Mouse (Mus musculus) embryo, embryonic 10.5 days (tissue): Measurements from ENCODE around the gene Fnbp1.

ENCODE experiments used
- DNase-seq: peaks from one replicate; pipeline ENCODE4 v3.0.0-alpha.2; 2015; ENCODE audit warnings: low spot score

Fnbp1 gene

GRCm38 (mm10) chr2:31124694-31125093 is 17.1 kb downstream of the Fnbp1 start:
- no peak for DNase-seq

GRCm38 (mm10) chr2:31123493-31123892 is 18.3 kb downstream of the Fnbp1 start:
- DNase-seq = no peak

- DNase-seq = no peak
Observed at GRCm38 (mm10) chr2:31122806-31123205, 19.0 kb downstream of the Fnbp1 start.

DNA sequence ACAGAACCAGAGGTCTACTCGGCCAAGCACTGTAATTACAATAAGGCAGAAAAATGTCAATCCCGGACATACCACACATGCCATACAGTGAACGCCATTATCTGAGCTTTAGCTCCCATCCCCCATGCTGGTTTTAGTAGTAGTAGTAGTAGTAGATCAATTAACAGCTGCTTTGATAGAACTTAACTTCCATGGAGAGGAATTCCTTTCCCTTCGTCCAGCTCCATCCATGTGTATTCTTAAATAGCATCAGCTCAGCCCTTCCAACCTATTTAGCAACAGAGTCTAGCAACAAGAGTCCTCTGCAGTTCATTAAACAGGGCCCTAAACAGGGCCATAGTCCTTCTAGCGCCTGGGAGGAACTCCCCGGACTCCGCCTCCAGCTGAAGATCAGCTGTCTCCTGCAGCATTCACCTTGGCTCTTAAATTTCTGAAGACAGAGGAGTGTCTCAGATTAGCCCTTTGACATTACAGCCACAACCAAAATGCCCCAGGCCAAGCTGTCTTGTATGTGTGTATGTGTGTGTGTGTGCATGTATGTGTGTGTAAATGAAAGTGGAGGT is 20.6 kb downstream of the Fnbp1 start:
- no peak for DNase-seq

DNA sequence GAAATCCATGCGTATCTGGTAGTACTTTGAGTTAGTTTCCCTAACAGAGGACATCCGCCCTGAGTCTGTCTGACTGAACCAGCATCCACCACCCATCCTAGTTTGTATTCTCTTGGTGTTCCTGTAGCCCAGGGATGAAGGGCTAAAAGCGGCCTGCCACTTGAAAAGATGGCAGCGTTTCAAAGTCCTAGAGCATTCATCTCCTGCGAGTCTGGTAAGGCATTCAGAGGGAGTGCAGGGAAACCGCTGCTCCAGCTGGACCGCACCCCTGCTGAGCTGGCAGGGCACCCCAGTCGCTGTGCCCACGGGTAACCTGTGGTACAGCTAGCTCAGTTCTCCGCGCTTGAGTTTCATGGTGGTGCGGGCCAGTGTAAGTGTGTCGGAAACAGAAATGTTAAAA is 22.0 kb downstream of the Fnbp1 start:
- no peak for DNase-seq

- no peak for DNase-seq
Observed at GRCm38 (mm10) chr2:31118639-31119380, 23.0 kb downstream of the Fnbp1 start.

- no peak for DNase-seq
Observed at GRCm38 (mm10) chr2:31118211-31118610, 23.6 kb downstream of the Fnbp1 start.

- DNase-seq = peak; percentile 41
Observed at GRCm38 (mm10) chr2:31115943-31116731, 25.7 kb downstream of the Fnbp1 start.

DNA sequence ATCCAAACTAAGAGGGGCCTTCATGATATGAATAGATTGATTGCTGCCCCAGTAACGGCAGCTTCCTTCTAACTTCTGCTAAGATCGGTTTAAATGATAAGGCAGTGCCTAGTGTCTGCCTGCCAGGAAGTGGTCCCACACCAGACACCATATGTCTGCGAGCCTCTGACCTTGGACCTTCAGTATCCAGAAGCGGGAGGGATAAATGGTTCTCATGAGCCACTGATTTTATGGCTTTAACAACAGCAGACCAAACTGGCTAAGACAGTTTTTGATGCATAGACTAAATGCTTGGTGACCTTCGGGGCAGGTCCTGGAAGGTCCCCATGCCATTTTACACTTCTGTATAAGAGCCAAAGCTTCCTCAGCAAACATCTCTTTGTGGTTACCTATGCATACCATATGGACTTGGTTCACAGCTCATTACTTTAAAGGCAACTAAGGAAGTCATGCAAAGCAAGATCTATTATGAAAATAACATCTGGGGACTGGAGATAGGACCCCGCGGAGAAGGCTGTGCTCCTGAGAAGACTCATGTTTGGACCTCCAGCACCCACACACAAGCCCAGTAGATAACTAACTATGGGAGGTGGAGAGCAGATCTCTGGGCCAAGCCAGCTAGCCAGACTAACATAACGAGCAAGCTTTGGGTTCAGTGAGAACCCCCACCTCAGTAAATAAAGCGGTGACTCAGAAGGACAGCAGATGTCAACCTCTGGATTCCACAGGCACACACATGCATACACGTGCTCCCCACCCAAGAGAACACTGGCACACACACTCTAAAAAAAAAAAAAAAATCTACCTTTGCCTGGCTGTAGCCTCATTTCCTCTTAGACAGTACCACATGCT is 26.5 kb downstream of the Fnbp1 start:
- DNase-seq = peak; percentile 59

DNA sequence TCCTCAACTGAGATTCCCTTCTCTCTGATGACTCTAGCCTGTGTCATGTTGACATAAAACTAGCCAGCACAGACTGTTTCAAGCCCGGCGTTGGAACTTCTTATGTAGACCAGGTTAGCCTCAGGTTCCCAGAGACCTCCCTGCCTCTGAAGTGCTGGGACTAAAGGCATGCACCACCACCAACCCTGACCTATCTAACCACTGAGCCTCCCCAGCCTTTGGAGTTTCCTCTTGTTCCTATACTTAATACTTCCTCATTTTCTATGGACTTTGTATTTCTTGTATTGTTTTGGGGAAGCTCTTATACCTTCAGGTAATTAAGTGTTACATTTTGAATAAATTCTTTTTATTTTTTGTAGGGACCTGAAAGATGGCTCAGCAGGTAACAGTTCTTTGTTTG is 27.6 kb downstream of the Fnbp1 start:
- no peak for DNase-seq

DNA sequence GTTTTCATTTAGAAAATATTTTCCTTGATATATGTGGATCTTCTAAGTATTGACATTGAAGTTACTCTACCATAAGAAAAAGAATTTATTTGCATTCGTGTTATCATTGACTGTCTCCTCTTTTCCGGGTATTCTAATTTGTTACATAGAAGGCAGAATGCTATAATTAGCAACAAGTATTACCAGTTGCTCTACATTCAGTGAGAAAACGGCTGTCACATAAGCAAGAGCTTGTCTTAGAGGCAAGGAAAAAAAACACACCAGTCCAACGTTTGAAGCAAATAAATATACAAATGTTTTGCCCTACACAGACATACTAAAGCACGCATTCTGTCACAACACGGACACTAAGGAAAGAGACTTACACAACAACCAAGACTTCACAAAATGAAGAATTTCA is 30.1 kb downstream of the Fnbp1 start:
- no peak for DNase-seq

- DNase-seq = no peak
Observed at GRCm38 (mm10) chr2:31109960-31110548, 31.8 kb downstream of the Fnbp1 start.

- DNase-seq = no peak
Observed at GRCm38 (mm10) chr2:31108186-31108585, 33.6 kb downstream of the Fnbp1 start.

DNA sequence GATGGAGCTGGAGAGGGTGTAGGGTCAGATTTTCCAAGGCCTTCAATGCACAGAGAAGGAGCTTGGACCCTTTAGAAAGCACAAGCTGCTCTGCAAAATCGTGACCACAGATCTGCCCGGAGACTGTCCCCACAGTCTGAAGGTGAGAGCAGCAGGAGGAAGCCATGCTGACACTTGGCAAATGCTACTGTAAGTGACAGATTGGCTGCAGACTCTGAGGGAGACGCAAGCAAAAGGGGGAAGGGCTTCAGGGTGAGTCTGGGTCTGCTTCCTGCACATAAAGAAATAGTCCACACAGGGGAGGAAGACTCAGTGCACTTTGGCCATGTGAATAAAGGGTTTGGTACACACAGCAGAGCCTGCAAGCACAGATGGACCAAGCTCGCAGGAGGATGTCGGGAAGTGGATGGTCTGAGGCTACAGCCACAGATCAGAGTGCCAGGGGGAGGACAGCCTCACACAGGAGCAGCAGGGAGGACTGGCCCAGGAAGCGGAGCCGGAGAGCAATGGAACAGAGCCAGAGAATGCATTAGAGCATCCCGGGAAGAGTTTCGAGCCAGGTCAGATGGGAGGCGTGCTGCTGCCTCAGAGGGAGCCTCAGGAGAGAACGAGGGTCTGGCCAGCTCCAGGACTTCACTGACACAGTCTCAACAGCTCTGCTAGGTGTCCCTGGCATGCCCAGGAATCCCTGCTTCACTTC is 35.0 kb downstream of the Fnbp1 start:
- no peak for DNase-seq

- DNase-seq = no peak
Observed at GRCm38 (mm10) chr2:31106004-31106403, 35.8 kb downstream of the Fnbp1 start.

DNA sequence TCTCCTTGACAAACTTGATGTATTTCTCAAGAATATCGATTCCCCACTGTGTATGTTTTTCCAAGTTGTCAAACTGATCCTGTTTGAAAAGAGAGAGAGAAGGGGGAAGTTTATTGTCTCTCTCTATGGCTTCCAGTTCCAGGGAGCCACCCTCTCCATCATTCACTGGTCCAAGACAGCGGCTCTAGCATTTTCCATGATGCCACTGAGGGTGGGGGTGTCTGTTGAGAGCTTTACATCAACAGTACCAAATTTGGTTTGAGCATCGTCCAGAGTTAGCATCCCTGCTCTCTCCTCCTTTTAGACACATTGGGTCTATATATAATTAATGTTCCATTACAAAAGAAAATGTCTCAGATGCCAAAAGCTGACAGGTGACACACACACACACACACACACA is 36.5 kb downstream of the Fnbp1 start:
- DNase-seq = no peak

GRCm38 (mm10) chr2:31103321-31103720 is 38.5 kb downstream of the Fnbp1 start:
- no peak for DNase-seq

GRCm38 (mm10) chr2:31101285-31101684 is 40.5 kb downstream of the Fnbp1 start:
- no peak for DNase-seq

GRCm38 (mm10) chr2:31099079-31099478 is 42.7 kb downstream of the Fnbp1 start:
- no peak for DNase-seq

GRCm38 (mm10) chr2:31098616-31099015 is 43.2 kb downstream of the Fnbp1 start:
- DNase-seq = no peak

- DNase-seq = no peak
Observed at GRCm38 (mm10) chr2:31097276-31097675, 44.5 kb downstream of the Fnbp1 start.
